Mouse (Mus musculus) thymus, postnatal 36 days (tissue): ENCODE data around the gene Nr1i3.

Experiments
- DNase-seq, 2 experiments: peaks; one replicate each; pipeline ENCODE4 v3.0.0; 2022; ENCODE audit warnings: mixed read lengths in 2 of 2

The Nr1i3 gene

DNA sequence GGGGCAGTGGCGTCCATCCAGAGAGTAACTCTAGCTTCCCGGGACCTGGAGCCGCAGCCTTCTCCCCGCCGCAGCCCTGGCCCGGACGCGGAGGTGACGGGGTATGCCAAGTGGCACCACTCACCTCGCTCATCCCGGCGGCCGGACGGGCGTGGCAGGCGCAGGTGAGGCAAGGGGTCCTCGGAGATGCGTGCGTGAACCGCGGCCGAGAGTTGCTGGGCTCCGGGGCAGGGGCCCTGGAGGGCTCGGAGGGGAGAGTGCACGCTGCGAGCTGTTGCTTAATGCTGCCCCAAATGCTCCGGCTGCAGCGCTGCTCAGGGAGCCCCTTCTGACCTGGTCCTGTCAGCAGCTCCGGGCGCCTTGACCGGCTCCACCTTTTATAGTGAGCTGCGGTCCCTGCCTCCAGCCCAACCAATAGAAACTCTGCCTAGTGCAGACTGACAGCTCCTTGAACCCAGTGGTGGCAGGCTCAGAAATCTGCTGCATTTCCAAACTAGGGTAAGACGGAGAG is 17.8 kb upstream of the Nr1i3 start, which contains the start of gene Pcp4l1:
Gene Pcp4l1 (minus strand): TSS at position 382 of the 511 bp plus-strand sequence.
- DNase-seq: no peak

DNA sequence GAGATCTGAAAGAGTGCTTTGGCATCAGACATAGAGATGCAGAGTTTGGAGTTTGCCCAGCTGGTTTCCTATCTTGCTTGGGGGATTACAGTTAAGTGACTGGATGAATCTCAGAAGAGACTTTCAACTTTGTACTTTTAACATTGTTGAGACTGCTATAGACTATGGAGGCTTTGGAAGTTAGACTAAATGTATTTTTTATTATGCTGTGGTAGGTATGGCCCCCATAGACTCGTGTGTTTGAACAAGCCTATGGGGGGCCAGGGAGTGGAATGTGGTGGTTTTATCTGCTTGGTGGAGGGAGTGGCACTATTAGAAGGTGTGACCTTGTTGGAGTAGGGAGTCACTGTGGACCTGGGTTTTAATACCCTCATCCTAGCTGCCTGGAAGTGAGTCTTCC is 14.2 kb upstream of the Nr1i3 start:
- DNase-seq: no peak

DNA sequence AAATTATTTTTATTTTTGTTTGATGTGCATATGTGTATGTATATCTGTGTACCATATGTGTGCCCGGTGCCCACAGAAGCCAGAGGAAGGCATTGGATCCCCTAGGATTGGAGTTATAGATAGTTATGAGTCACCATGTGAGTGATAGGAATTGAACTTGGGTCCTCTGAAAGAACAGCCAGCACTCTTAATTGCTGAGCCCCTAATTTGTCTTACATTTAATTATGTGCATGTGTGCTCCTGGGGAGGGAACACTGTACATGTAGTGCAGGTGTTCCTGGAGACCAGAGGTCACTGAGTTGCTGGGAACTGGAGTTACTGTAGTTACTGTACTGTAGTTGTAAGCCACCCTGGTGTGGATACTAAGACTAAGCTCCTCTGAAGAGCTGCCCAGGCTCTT is 13.0 kb upstream of the Nr1i3 start:
- DNase-seq: no peak

DNA sequence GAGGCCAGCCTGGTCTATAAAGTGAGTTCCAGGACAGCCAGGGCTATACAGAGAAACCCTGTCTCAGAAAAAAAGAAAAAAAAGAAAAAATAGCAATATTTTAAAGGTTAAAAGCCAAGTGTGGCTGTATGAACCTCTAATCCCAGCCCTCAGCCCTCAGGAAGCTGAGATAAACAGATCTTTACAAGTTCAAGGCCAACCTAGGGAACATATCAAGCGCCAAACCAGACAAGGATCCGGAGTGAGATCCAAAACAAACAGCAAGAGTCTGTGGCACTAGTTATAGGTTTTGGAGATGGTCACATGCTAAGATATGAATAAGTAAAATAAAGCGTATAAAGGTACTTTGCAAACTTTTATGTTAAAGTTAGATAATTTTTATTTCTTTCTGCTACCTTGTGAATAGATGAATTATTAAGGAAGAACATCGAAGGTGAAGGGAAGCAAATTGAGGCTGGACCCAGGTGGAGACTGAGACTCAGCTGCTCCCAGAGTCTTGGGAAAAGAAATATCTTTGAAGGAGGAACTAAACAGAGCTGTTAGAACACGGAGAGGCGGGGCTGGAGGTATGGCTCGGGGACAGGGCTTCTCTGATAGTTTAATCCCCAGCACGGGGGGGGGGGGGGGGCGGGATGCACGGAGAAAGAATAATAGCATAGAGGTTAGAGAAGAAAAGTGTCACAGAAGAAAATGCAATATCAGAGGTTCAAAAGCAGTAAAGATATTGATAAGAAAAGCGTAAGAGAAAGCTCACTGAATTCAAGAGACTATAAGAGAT is 10.1 kb upstream of the Nr1i3 start:
- no peak for DNase-seq

DNA sequence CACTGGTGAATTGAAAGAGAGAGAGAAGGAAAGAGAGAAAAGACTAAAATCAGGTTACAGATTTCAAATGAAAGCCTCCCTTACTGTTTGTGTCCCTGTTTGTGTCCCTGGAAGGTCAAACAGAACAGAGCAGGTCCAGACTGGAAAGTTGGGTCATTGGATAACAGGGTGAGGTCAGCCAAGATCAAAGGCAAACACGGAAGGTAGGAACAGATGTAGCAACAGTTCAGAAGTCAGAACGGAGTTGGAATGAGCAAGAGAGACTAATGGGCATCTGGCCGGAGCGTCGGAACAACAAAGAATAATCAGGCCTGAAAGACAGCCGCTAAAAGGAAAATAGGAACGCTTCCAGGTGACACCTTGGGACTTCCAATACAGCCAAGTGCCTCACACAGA is 9.5 kb upstream of the Nr1i3 start:
- DNase-seq: no peak

DNA sequence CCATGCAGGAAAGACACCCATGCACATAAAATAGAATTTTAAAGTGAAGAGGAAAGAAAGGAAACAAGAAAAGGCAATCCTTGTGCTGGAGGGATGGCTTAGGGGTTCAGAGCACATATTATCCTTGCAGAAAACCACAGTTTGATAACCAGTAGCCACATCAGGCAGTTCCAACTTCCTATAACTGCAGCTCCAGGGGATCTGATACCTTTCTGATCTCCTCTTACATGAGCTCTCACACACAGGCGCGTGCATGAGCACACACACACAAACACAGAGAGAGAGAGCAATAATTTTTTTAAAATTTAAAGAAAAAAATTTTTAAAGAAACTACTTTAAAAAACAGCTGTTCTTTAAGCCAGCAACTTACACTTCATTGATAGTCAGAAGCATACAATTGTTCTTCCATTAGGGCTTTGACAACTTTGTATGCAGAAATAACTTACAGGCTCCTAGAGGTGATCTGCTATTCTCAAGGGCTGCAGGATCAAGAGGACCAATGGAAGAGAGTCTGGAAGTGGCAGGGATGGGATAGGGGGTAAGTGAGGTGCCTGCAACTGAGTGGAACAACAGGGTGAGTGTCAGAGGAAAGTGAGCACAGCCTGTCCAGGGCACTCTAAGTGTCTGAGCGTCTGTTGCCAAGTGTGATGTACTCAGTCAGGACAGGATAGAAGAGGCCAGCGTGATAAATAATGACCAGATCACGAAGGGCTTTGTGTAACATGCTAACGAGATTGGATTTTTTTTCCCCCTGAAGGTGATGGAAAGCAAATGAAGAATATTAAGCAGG is 7.9 kb upstream of the Nr1i3 start:
- no peak for DNase-seq

DNA sequence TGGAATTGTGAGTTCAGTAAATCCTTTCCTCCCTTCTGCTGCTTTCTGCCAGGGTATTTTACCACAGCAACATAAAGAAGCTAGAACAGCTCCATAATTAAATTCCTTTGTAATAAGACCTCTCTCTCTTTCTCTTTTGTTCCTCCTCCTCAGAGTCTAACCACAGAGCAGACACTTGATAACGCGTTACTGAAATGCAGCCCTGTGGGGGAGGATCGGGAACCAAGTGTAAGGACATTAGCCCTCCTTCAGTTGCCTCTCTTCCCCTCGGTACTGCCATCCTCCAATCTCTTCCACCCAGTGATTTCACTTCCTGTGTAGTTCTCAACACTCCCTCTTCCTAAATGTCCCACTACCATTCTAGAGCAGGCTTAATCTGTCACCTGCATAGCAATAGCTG is 4.4 kb upstream of the Nr1i3 start:
- no peak for DNase-seq

DNA sequence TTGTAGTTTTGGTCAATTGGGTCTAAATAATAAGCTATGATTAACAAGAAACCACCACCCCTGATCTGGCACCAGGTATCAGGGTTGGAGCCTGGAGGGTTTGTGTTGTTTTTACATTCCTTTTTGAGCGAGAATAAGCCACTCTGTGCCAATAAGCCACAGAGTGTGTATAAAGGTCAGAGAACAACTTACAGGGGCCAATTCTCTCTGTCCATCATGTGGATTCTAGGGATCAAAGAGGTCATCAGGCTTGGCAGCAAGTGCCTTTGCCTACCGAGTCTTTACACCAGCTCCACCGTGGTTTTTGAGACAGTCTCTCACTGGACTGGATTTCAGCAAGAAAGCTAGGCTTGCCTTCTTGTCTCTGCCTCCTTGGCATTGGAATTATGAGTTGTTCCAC is 916 bp upstream of the Nr1i3 start:
- no peak for DNase-seq

DNA sequence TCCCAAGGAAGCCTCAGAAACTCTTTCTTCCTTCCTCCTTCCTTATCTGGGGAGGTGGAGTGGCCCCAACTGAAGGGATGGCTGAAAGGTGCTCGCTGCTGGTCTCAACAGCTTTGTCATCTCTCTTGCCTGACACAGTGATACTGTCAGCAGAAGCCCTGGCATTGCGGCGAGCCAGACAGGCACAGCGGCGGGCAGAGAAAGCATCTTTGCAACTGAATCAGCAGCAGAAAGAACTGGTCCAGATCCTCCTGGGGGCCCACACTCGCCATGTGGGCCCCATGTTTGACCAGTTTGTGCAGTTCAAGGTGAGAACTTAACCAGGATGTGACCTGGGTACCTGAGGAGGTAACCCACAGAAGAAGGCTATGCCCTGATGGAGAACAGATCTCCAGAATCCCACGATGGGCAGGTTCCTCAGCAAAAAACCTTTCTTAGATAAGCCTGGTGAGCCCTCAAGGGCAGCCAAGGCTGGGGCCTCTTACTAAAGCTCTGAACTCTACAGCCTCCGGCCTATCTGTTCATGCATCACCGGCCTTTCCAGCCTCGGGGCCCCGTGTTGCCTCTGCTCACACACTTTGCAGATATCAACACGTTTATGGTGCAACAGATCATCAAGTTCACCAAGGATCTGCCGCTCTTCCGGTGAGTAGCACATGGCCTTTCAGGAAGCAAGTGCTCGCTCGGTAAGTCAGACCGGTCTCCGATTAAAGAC is 2.6 kb downstream of the Nr1i3 start:
- no peak for DNase-seq

DNA sequence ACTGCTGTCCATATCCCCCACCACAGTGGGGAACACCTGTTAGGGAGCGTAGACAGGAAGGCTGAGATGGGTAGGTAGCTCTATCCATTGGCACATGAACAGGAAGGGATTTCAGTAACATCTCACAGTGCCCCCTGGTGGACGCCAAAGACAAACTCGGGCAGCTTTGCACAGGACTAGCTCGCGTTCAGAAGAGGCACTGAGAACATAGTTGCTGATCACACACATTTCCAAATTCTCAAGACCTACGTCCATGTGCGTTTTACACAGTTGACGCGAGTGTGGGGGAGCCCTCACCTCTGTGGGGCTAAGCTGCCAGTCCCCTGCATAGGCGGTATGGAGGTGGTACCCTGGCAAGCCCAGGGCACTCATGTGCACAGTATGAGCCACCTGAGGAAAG is 7.1 kb downstream of the Nr1i3 start:
- DNase-seq: peak; percentile 71 to 74

DNA sequence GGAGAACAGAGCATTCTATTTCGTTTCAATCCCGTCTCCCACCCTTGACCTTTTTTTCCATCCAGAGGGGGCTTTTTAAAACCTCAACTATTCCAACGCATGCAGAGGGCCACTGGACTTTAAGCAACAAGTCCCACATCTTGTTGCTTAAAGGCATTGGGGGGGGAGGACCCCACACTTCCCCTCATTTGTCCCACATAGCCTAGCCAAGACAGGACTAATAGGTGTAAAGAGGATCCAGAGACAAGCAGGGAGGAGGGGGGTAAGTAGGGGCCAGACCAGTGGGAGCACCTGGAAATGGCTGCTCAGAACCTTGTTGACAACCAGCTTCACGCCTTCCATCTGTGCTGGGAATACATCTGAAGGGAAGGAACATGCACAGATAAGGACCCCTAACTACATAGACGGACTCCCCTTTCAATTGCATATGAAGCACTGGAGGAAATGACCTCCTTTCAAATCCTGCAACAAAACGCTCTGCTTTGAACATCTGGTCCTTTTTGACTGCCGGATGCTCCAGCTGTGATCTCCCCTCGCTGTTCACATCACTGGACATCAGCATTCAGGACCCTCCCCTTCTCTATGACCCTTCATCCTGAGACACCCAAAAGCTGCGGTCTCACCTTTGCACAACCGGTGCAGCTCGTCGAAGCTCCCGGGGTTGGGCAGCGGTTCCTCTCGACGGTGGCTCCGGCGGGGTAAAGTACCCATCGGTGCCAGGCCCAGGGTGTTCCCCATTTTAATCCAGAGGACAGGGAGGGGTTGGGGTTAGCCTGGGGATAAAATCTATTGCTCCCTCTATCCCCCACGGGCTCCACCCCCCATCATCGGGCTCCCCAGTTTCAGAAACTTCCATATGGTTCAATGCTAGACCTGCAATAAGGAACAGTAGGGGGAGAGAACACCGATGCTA is 7.8 kb downstream of the Nr1i3 start:
- peak; percentile 22 to 40 for DNase-seq

DNA sequence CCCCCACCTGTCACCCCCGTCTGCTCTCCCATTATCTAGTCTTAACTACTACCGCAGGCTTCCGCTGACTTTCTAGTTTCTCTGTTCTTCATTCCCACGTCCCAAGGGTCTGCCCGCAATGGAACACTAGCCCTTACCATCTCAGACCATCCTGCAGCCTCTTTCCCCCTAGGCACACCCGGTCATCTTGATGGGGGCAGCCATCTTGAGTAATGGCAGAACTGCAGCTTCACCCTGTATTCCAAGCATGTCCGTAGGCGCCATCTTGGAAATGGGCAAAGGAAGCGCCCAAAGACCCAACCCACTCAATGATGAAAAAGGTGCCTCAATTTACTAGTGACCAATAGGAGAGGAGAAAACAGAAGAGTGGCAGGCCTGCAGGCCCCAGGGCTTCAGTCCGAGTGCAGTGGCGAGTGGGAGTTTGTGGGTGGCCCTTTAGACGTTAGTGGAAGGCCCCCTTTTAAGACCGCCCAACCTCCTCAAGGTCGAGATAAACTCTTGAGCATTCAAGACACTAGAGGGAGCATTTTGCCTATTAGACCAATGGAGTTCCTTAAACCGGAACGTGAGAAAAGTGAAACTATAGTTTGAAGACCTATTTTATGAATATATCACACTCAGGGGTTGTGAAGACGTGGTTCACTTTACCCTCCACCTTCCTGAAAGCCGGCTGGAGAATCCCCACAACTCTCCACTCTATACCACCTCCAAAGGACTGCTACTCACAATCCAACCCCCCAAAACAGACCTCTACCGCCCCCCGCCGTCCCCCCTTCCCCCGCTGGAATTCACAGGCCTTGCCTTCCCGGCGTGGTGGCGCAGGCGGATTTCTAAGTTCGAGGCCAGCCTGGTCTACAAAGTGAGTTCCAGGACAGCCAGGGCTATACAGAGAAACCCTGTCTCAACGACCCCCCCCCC is 8.7 kb downstream of the Nr1i3 start, which contains the start of gene Tomm40l:
Gene Tomm40l (minus strand): TSS at position 277 of the 918 bp plus-strand sequence.
- DNase-seq: peak; percentile 82 to 92

DNA sequence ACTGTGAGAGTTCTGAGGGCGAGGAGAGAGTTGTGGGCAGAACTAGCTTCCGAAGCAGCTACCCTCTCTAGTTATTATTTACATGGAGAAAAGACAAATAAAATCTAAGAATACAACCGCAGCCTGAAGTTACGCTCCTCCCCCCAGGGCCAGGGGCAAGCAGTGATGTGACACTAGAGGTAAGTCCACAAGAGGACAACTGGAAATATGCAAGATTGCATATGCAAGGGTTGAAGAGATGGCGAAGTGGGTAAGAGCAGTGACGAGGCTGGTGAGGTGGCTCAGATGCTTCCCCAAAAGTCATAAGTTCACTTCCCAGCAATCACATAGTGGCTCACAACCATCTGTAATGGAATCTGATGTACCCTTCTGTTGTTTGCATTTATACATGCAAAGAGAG is 9.4 kb downstream of the Nr1i3 start:
- DNase-seq: no peak

DNA sequence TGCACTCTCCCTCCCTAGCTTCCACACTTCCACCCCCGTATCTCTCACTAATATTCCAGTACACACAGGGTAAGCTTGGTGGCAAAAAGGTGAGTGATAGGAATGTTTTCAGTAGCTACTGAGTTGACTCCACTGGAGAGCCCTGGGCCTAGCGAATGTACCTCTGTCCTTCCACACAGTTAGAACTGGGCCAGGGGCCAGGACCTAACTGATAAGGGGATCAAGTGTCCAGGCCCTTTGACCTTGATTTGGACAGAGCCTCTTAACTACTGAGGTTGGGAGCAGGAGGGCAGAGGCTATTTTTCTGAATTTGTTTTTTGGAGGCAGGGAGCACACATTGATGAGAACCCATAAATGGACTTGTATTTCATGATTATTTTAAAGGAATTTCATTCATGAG is 10.0 kb downstream of the Nr1i3 start:
- no peak for DNase-seq

DNA sequence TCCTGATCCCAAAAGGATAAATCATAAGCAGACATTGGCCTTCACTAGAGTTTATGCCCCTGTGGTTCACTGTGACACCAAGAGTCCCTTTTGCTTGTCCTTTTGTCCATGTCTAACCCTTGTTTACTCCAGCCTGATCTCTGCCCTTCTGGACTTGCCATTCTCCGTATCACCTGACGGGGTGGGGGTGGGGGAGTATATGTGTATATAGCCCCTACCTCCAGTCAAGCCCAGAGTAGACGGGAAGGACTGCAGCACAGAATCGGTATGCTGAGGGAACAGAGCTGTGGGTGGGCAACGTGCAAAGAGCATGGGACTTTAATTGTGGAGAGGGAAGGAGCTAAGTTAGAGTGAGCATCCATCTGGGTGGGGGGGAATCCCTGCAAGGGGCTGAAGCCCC is 11.1 kb downstream of the Nr1i3 start, which contains the start of gene Apoa2:
Gene Apoa2 (plus strand): TSS at position 198 of the 400 bp plus-strand sequence.
- DNase-seq: no peak

DNA sequence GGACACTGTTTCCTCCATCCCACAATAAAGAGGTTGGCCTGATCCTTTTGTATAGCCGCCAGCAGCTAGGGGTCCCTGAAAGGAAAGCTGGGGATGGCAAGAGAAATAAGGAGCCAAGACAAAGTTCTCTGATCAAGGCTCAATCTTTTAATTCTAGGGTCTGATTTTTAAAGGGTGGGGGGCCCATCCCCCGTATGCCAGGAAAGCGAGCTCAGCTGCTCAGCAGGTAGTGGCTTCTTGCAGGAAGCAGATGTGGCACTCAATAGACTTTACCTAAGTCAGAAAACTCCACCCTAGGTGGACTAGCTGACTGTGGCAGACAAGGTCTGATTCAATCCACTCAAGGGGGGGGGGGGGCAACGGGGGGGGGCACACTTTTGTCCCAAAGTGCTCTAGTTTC is 13.0 kb downstream of the Nr1i3 start:
- no peak for DNase-seq

DNA sequence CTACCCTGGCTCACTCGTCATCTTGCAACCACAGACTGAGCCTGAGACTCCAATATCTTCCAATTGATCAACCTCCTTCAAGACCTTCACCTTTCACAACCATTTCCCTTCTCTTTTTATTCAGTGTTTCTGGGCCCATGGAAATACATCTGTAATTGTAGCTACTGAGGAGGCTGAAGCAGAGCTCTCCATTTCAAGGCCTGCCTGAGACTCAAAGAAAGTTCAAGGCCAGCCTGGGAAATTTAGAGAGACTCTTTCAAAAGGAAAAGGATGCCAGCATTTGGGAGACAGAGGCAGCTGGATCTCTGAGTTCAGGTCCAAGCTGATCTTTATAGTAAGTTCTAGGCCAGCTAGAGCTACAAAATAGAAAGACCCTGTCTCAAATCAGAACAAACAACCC is 14.1 kb downstream of the Nr1i3 start:
- no peak for DNase-seq

DNA sequence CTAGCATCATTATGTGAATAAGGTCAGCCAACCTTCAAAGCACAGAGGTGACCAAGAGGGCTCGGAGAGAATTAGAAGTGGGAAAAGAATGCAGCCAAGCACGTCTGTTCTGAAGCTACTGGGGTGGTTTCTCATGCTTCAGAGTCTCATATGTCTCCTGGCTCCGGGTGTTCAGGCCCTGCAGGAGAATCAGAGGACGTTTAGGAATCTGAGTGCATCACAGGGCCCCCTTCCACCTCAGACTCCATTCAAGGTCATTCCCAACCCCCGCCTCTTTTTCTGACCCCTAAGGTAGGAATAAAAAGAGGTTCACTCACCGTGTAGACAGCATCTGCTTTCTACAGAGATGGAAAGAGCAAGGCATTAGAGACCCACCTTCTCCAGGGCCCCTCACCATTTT is 16.0 kb downstream of the Nr1i3 start:
- no peak for DNase-seq

DNA sequence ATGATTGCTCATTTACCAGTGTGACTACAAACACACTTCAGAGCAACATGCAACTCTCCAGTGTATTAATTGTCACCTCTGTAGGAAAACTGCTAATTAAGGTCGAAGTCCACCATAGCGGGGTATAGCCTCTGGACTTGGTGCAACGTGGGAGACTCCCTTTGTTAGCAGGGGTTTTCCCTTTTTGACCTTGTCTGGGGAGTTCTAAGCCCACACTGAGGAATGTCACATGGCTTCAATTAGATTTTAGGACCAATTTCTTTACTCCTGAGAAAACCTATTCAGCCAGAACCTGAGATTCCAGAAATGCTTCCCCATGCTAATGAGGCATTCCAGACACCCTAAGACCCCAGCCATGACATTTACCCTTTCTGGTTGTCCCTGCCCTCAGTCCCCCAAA is 16.4 kb downstream of the Nr1i3 start:
- DNase-seq: no peak

DNA sequence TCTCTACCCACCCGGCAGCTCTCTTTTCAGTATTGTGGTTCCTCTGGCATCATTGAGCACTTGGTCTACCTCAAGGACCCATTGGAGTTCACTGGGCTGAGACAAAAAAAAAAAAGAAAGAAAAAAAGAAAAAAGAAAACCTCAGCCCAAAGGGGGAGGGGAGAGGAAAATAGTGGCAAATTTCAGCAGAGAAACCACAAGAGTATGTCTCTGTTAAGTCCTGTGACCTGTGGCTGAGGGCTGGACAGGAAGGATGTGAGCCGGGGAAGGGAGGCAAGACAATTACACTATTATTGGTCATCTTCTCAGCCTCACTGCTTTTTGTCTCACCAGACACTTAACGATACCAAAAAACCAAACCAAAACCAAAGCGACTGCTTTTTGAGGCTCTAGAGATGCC is 18.1 kb downstream of the Nr1i3 start:
- DNase-seq: no peak

DNA sequence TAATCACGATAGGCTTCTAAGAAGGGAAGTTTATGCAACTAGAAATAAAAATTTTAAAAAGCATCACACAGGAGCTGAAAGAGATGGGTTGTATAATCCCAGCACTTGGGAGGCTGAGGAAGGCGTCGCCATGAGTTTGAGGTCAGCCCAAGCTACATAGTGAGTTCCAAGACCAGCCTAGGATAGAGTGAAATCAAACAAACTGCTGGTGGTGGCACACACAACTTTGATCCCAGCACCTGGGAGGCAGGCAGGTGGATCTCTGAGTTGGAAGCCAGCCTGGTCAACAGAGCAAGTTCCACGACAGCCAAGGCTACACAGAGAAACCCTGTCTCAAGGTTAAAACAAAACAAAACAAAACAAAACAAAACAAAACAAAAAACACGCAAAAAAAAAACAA is 18.6 kb downstream of the Nr1i3 start:
- DNase-seq: no peak
